Mouse (Mus musculus) limb, embryonic 14.5 days (tissue): ENCODE results near the gene Mycbp2. TPM values are rescaled to one million over a fixed set of nuclear protein-coding genes. Genes with fewer than 3 reads are reported as not detected.

Source experiments
- ATAC-seq: fragments of 200-750 bp; cut with Nextera tagmentation; 2 replicates; pipeline ENCODE4 v1.8.0; 2017; ENCODE audit warnings: low read depth, moderate number of reproducible peaks, moderate TSS enrichment; ENCODE audit not compliant: low FRiP score
- DNase-seq: peaks from one replicate; pipeline ENCODE4 v3.0.0-alpha.2; 2015; ENCODE audit warnings: low spot score
- H3K27ac ChIP-seq: fragments of 300-500 bp; sonication (generic); replicated peaks from 2 replicates; pipeline ENCODE4 v1.5.1; 2014; ENCODE audit warnings: low read depth, mild to moderate bottlenecking, low read length, moderate library complexity, mixed read lengths
- H3K27me3 ChIP-seq: fragments of 300-500 bp; sonication (generic); 2 replicates; pipeline ENCODE4 v1.6.1; 2014; ENCODE audit warnings: low read length, mixed read lengths; ENCODE audit not compliant: control insufficient read depth, insufficient read depth
- H3K36me3 ChIP-seq: fragments of 300-500 bp; sonication (generic); 2 replicates; pipeline ENCODE4 v1.6.1; 2014; ENCODE audit warnings: mild to moderate bottlenecking, low read length, moderate library complexity, mixed read lengths; ENCODE audit not compliant: control insufficient read depth, insufficient read depth
- H3K4me1 ChIP-seq: fragments of 300-500 bp; sonication (generic); 2 replicates; pipeline ENCODE4 v1.6.1; 2014; ENCODE audit warnings: antibody characterized with exemption, low read length, mixed read lengths; ENCODE audit not compliant: control insufficient read depth, insufficient read depth
- H3K4me2 ChIP-seq: fragments of 300-500 bp; sonication (generic); replicated peaks from 2 replicates; pipeline ENCODE4 v1.6.1; 2014; ENCODE audit warnings: low read depth, mild to moderate bottlenecking, low read length, moderate library complexity; ENCODE audit not compliant: severe bottlenecking
- H3K4me3 ChIP-seq: fragments of 300-500 bp; sonication (generic); replicated peaks from 2 replicates; pipeline ENCODE4 v1.5.1; 2014; ENCODE audit warnings: low read length
- H3K9ac ChIP-seq: fragments of 300-500 bp; sonication (generic); 2 replicates; pipeline ENCODE4 v1.6.1; 2014; ENCODE audit warnings: mild to moderate bottlenecking, low read depth, low read length, moderate library complexity; ENCODE audit not compliant: severe bottlenecking
- H3K9me3 ChIP-seq: fragments of 300-500 bp; sonication (generic); 2 replicates; pipeline ENCODE4 v1.6.1; 2016; ENCODE audit warnings: low read length; ENCODE audit not compliant: control insufficient read depth
- POLR2A ChIP-seq: fragments of 200-500 bp; IDR thresholded peaks from 2 replicates; pipeline ENCODE4 v1.8.0; 2012; ENCODE audit warnings: inconsistent platforms, mild to moderate bottlenecking, moderate library complexity, borderline replicate concordance; ENCODE audit not compliant: insufficient read depth, insufficient read length; ENCODE audit errors: extremely low read depth
- WGBS: fragments of 180-500 bp; shearing (Covaris S2); extraction: QIAGEN DNeasy Blood & Tissue Kit; methylation state at CpG from one replicate; pipeline ENCODE4 v1.1.7; 2014; 5-methylcytosine and 5-hydroxymethylcytosine counted together
- polyA plus RNA-seq, 2 experiments: library from polyadenylated mRNA; depleted of rRNA in 1 of 2; stranded (reverse) in 1 of 2; unstranded in 1 of 2; fragments of >200 nt; fragmentation: Nextera tagmentation in 1 of 2; extraction: Ambion mirVana in 1 of 2; gene quantifications; 2 replicates each; pipeline versions ENCODE4 v1.2.1 to v1.2.3; 2012 to 2014

Mycbp2 gene
- polyA plus RNA-seq, 2 experiments, result 33.3 to 43.1 TPM

GRCm38 (mm10) chr14:103114994-103115670, 231.5 kb downstream of the Mycbp2 start:
- TF ChIP-seq POLR2A, result no peak
- no peaks in the 10 kb centered on the region for H3K27me3 ChIP-seq
- WGBS, result 98% methylated on average over 3 of the region's 3 CpGs
- no peak overlapping the region for H3K9ac ChIP-seq
- no peak for ATAC-seq
- peaks cover 67% of the 10 kb centered on the region for H3K36me3 ChIP-seq
- H3K4me1 ChIP-seq, result no peaks in the 10 kb centered on the region
- no peak for DNase-seq
- no peak overlapping the region for H3K4me3 ChIP-seq
- H3K27ac ChIP-seq, result no peak overlapping the region
- H3K9me3 ChIP-seq, result no peaks in the 10 kb centered on the region
- no peak overlapping the region for H3K4me2 ChIP-seq

- TF ChIP-seq POLR2A, result no peak
- Histone ChIP-seq H3K9ac (no peak overlapping the region), H3K4me2 (no peak overlapping the region), H3K36me3 (peaks cover 50% of the 10 kb centered on the region), H3K27ac (no peak overlapping the region), H3K27me3 (no peaks in the 10 kb centered on the region), H3K9me3 (no peaks in the 10 kb centered on the region), H3K4me3 (no peak overlapping the region), H3K4me1 (no peaks in the 10 kb centered on the region)
- ATAC-seq (no peak), DNase-seq (no peak)
- WGBS, result 84% methylated on average over 3 of the region's 3 CpGs
These were observed 233.8 kb downstream of the Mycbp2 start for GRCm38 (mm10) chr14:103112606-103113363.

- ATAC-seq, result no peak
- no peak for TF ChIP-seq POLR2A
- no peak overlapping the region for H3K9ac ChIP-seq
- 91% methylated on average over 4 of the region's 4 CpGs for WGBS
- no peaks in the 10 kb centered on the region for H3K9me3 ChIP-seq
- H3K4me2 ChIP-seq, result no peak overlapping the region
- no peak overlapping the region for H3K27ac ChIP-seq
- no peaks in the 10 kb centered on the region for H3K4me1 ChIP-seq
- no peak for DNase-seq
- no peaks in the 10 kb centered on the region for H3K27me3 ChIP-seq
- no peak overlapping the region for H3K4me3 ChIP-seq
- peaks cover 22% of the 10 kb centered on the region for H3K36me3 ChIP-seq
These were observed 236.6 kb downstream of the Mycbp2 start for GRCm38 (mm10) chr14:103109971-103110370.

GRCm38 (mm10) chr14:103106301-103106700, 240.3 kb downstream of the Mycbp2 start:
- Histone ChIP-seq H3K36me3 (no peaks in the 10 kb centered on the region), H3K9ac (no peak overlapping the region), H3K4me2 (no peak overlapping the region), H3K4me3 (no peak overlapping the region), H3K27ac (no peak overlapping the region), H3K4me1 (no peaks in the 10 kb centered on the region), H3K9me3 (no peaks in the 10 kb centered on the region), H3K27me3 (no peaks in the 10 kb centered on the region)
- no peak for DNase-seq
- no peak for TF ChIP-seq POLR2A
- 94% methylated on average over 2 of the region's 2 CpGs for WGBS
- ATAC-seq, result no peak

- Histone ChIP-seq H3K27ac (no peak overlapping the region), H3K27me3 (no peaks in the 10 kb centered on the region), H3K4me3 (no peak overlapping the region), H3K9me3 (no peaks in the 10 kb centered on the region), H3K36me3 (no peaks in the 10 kb centered on the region), H3K4me1 (0 out of 2 replicates have a peak, but pooled peaks cover 3% of the 10 kb centered on the region), H3K9ac (no peak overlapping the region), H3K4me2 (no peak overlapping the region)
- DNase-seq (no peak), ATAC-seq (no peak)
- WGBS, result 82% methylated on average over 10 of the region's 10 CpGs
- TF ChIP-seq POLR2A, result no peak
These were observed 243.8 kb downstream of the Mycbp2 start for GRCm38 (mm10) chr14:103102731-103103335.
